Mouse (Mus musculus): Measurements from ENCODE around the gene Ivl. TPM values are rescaled to one million over a fixed set of nuclear protein-coding genes. Genes with fewer than 3 reads are reported as not detected.

The Ivl gene
- not detected in 4 replicates for total RNA-seq (2023; ENCODE audit: inconsistent age)

DNA sequence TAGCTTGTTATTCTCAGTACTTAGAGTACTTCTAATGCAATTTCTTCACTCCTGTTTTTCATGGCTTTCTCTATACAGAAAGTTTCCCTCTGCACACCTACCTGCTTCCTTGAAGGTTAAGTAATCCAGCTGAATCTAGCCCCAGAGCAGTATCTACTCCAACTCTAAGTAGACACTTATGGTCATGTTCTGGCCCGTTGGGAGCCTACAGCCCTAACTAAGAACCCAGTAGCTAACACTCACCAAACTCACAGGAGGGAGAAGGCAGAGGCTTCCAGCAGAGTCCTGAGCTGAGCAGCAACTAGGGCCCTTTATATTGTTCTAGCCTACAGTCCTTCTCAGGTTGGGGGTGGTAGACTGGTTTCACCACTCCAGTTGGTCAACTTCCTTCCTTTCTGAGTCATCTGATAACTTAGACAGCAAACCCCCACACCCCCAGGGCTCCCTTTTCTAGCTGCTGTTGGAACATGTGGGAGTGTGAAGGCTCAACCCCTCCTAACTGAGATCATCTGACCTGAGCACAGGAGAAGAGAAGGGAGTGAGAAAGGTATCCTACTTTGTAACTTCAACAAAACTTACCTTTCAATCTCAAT, at the start of gene Ivl:
Gene Ivl, minus strand, starts transcription at position 287 of the 593 bp plus-strand sequence.

DNA sequence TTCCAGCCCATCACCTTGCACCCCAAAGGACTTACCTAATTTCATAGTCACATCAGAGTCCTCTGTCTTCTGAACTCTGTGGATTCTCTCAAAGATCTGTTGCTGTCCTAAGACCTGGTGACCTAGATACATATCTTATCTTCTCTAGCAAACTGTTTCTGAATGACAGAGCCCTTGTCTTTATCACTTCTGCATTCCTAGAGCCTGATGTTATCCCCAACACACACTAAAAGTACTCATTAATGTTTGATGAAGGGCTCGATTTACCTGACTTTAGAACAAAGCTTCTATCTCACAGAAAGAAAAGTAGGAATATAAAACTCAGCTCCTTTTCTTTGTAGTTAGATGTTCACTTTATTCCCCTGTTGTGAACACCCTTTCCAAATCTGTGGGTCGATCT, 48.0 kb upstream of the Ivl start, which contains the start of gene Lce6a:
Gene Lce6a, minus strand, starts transcription at position 101 of the 400 bp plus-strand sequence.

DNA sequence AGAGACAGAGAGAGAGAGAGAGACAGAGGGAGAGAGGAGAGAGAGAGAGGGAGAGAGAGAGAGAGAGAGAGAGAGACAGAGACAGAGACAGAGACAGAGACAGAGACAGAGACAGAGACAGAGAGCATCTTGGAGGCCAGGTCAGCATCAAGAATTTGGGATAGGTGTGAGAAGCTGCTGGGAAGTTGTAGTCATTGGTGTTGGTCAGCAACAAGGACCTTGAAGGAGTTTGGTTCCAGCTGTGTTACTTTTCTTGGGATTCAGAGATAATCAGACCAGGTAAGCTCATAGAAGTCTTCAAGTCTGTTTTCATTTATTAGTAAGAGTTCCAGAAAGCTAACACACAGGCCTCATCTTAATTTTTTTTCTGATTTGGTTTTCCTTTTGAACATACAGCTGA, 33.9 kb upstream of the Ivl start, which contains the start of gene 2210017I01Rik:
Gene 2210017I01Rik, minus strand, starts transcription at position 101 of the 400 bp plus-strand sequence.

DNA sequence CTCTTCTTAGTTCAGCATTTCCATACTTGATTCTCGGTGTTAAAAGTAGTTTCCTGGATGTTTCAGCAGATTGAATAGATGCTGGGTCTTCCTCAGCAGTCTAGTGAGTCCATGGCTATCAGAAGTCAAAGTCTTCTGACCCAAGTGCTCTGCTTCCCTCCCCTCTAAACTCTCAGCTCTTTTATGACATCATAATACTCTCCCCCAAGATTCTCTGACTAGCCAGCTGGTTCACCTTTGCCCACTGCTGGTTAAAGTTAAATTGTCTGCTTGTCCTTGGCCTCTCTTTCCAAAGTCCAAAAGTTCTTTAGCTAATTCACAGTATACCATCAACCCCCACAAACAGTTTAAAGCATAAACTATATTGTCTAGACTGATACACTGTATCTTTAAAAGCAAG, 15.3 kb upstream of the Ivl start, which contains the start of gene Smcp:
Gene Smcp, minus strand, starts transcription at position 140 of the 400 bp plus-strand sequence.

DNA sequence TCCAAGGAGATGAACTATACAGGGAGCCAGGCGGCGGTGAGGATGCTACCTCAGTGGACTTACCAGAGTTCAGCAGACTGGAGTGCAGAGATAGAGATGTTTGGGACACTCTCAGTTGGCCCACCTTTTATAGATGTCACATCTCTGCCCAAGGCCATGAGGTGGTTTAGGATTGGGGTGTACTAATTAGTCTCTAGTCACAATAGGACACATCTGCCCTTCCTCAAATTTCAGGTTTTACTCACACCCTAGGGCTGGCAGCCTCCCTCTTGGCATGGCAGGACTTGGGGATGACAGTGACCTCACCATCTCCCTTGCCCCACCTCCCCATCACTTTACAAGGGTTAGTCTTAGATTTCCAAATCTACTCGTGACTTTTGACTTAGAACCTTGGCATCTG, 39.1 kb downstream of the Ivl start, which contains the start of gene 2310046K23Rik:
Gene 2310046K23Rik, minus strand, starts transcription at position 101 of the 400 bp plus-strand sequence.

Other genes with a start within 250 kb of the Ivl start
- gene Sprr2d, start 234.6 kb downstream of the Ivl start, total RNA-seq (2023; ENCODE audit: inconsistent age), result not detected in 4 replicates
- gene Sprr2e, start 221.6 kb downstream of the Ivl start, total RNA-seq (2023; ENCODE audit: inconsistent age), result not detected in 4 replicates
- gene Sprr2f, start 208.5 kb downstream of the Ivl start, total RNA-seq (2023; ENCODE audit: inconsistent age), result not detected in 4 replicates
- not detected in 4 replicates for gene Sprr2h, start 188.1 kb downstream of the Ivl start, total RNA-seq (2023; ENCODE audit: inconsistent age)
- not detected in 4 replicates for gene Sprr2i, start 165.7 kb downstream of the Ivl start, total RNA-seq (2023; ENCODE audit: inconsistent age)
- not detected in 4 replicates for gene Sprr2j-ps, start 155.7 kb downstream of the Ivl start, total RNA-seq (2023; ENCODE audit: inconsistent age)
- 0.77 to 2.1 TPM in 2 of 4 replicates, not detected in the others for gene Gm9774, start 144.3 kb downstream of the Ivl start, total RNA-seq (2023; ENCODE audit: inconsistent age)
- gene Sprr2k, start 141.2 kb downstream of the Ivl start, total RNA-seq (2023; ENCODE audit: inconsistent age), result not detected in 4 replicates
- gene Sprr1b, start 134.9 kb downstream of the Ivl start, total RNA-seq (2023; ENCODE audit: inconsistent age), result not detected in 4 replicates
- not detected in 4 replicates for gene Sprr3, start 115.0 kb downstream of the Ivl start, total RNA-seq (2023; ENCODE audit: inconsistent age)
- not detected in 4 replicates for gene Sprr1a, start 87.8 kb downstream of the Ivl start, total RNA-seq (2023; ENCODE audit: inconsistent age)
- not detected in 4 replicates for gene Sprr4, start 73.2 kb downstream of the Ivl start, total RNA-seq (2023; ENCODE audit: inconsistent age)
- not detected in 4 replicates for gene 2310046K23Rik, start 39.2 kb downstream of the Ivl start, total RNA-seq (2023; ENCODE audit: inconsistent age)
- gene Smcp, start 15.3 kb upstream of the Ivl start, total RNA-seq (2023; ENCODE audit: inconsistent age), result not detected in 4 replicates
- gene 2210017I01Rik, start 33.8 kb upstream of the Ivl start, total RNA-seq (2023; ENCODE audit: inconsistent age), result not detected in 4 replicates
- gene Lce6a, start 47.9 kb upstream of the Ivl start, total RNA-seq (2023; ENCODE audit: inconsistent age), result not detected in 4 replicates
- not detected in 4 replicates for gene Lce1a1, start 74.6 kb upstream of the Ivl start, total RNA-seq (2023; ENCODE audit: inconsistent age)
- gene Lce1b, start 83.2 kb upstream of the Ivl start, total RNA-seq (2023; ENCODE audit: inconsistent age), result not detected in 4 replicates
- gene Lce1a2, start 96.6 kb upstream of the Ivl start, total RNA-seq (2023; ENCODE audit: inconsistent age), result not detected in 4 replicates
- gene Lce1c, start 105.5 kb upstream of the Ivl start, total RNA-seq (2023; ENCODE audit: inconsistent age), result not detected in 4 replicates
- gene Lce1d, start 113.5 kb upstream of the Ivl start, total RNA-seq (2023; ENCODE audit: inconsistent age), result not detected in 4 replicates
- not detected in 4 replicates for gene Lce1e, start 135.3 kb upstream of the Ivl start, total RNA-seq (2023; ENCODE audit: inconsistent age)
- gene Lce1f, start 146.6 kb upstream of the Ivl start, total RNA-seq (2023; ENCODE audit: inconsistent age), result not detected in 4 replicates
- not detected in 4 replicates for gene Gm38119, start 165.4 kb upstream of the Ivl start, total RNA-seq (2023; ENCODE audit: inconsistent age)
- gene Lce1g, start 178.6 kb upstream of the Ivl start, total RNA-seq (2023; ENCODE audit: inconsistent age), result not detected in 4 replicates
- gene Lce1h, start 191.3 kb upstream of the Ivl start, total RNA-seq (2023; ENCODE audit: inconsistent age), result not detected in 4 replicates
- gene Lce1i, start 205.2 kb upstream of the Ivl start, total RNA-seq (2023; ENCODE audit: inconsistent age), result not detected in 4 replicates
- gene Lce1j, start 216.8 kb upstream of the Ivl start, total RNA-seq (2023; ENCODE audit: inconsistent age), result not detected in 4 replicates
- gene Lce1k, start 234.2 kb upstream of the Ivl start, total RNA-seq (2023; ENCODE audit: inconsistent age), result not detected in 4 replicates

Measured in B cell, adult (primary cell).